Mouse (Mus musculus) left cerebral cortex, postnatal 25 days (tissue): ENCODE measurements around the gene Gal3st1. TPM values are rescaled to one million over a fixed set of nuclear protein-coding genes. Genes with fewer than 3 reads are reported as not detected.
"Not testable (repeated sequence)": the region's sequence is repeated elsewhere in the genome, so short reads cannot be mapped to it uniquely, and the experiment has no call there.

Experiments
- DNase-seq, 2 experiments: peaks; one replicate each; pipeline ENCODE4 v3.0.0; 2022; ENCODE audit warnings: low spot score in 2 of 2, mixed read lengths in 1 of 2
- intact Hi-C: fragments of 180-260 bp; cut with DNase I; formaldehyde crosslinking; loops from one replicate; pipeline ENCODE4 v1.15.1; 2025
- total RNA-seq, 2 experiments: library from RNA; stranded (reverse); gene quantifications; 2 replicates each; pipeline ENCODE4 v1.2.3; 2021

Gene Gal3st1
- total RNA-seq, 2 experiments from 2014 or later = 13.2 to 15.5 TPM

- DNase-seq = no peak
- intact Hi-C loops = no loop called here
These were observed 5.0 kb upstream of the Gal3st1 start for GRCm38 (mm10) chr11:3978421-3978820.

- no peak for DNase-seq
These were observed 1.9 kb upstream of the Gal3st1 start for GRCm38 (mm10) chr11:3981536-3981935.

GRCm38 (mm10) chr11:3982275-3983209 lies 894 bp upstream of the Gal3st1 start:
- intact Hi-C loops = no loop called here
- no peak for DNase-seq

More at GRCm38 (mm10) chr11:3981536-3981935, 1.9 kb upstream of the Gal3st1 start:
- intact Hi-C loops = no loop called here

GRCm38 (mm10) chr11:3983863-3984745 lies 668 bp downstream of the Gal3st1 start:
- DNase-seq = peak in 1 of 2 experiments; percentile 21
- intact Hi-C loops = no loop called here

- peak in 1 of 2 experiments; percentile 34 for DNase-seq
- intact Hi-C loops = no loop called here
These were observed 6.3 kb downstream of the Gal3st1 start for GRCm38 (mm10) chr11:3989748-3990147.

- DNase-seq = no peak
- intact Hi-C loops = no loop called here
These were observed 9.7 kb downstream of the Gal3st1 start for GRCm38 (mm10) chr11:3993132-3993531.

GRCm38 (mm10) chr11:3993914-3994313 lies 10.5 kb downstream of the Gal3st1 start:
- intact Hi-C loops = no loop called here
- no peak for DNase-seq

GRCm38 (mm10) chr11:3995511-3995910 lies 12.1 kb downstream of the Gal3st1 start:
- intact Hi-C loops = no loop called here

GRCm38 (mm10) chr11:3996840-3997239 lies 13.4 kb downstream of the Gal3st1 start:
- intact Hi-C loops = no loop called here
- DNase-seq = no peak

More at GRCm38 (mm10) chr11:3995511-3995910, 12.1 kb downstream of the Gal3st1 start:
- DNase-seq = no peak

GRCm38 (mm10) chr11:3997978-3998720 lies 14.7 kb downstream of the Gal3st1 start:
- DNase-seq = no peak
- intact Hi-C loops = no loop called here

- intact Hi-C loops = no loop called here
- no peak for DNase-seq
These were observed 16.1 kb downstream of the Gal3st1 start for GRCm38 (mm10) chr11:3999547-3999946.

GRCm38 (mm10) chr11:4001603-4002002 lies 18.2 kb downstream of the Gal3st1 start:
- peak; percentile 66 to 79 for DNase-seq
- intact Hi-C loops = loop anchor here (1.0 kb wide), 1 partner anchor 79 kb away; no protein-coding TSS in a partner anchor

GRCm38 (mm10) chr11:4005220-4005805 lies 21.9 kb downstream of the Gal3st1 start:
- intact Hi-C loops = no loop called here
- DNase-seq = no peak

- DNase-seq = no peak
- intact Hi-C loops = no loop called here
These were observed 23.0 kb downstream of the Gal3st1 start for GRCm38 (mm10) chr11:4006462-4006861.

- no peak for DNase-seq
- intact Hi-C loops = no loop called here
These were observed 29.2 kb downstream of the Gal3st1 start for GRCm38 (mm10) chr11:4012616-4013015.

GRCm38 (mm10) chr11:4015796-4016195 lies 32.4 kb downstream of the Gal3st1 start:
- intact Hi-C loops, DNase-seq: not testable (repeated sequence)

GRCm38 (mm10) chr11:4022111-4022510 lies 38.7 kb downstream of the Gal3st1 start:
- DNase-seq, intact Hi-C loops: not testable (repeated sequence)

GRCm38 (mm10) chr11:4023321-4023720 lies 39.9 kb downstream of the Gal3st1 start:
- DNase-seq = no peak
- intact Hi-C loops = no loop called here

- intact Hi-C loops = no loop called here
- no peak for DNase-seq
These were observed 43.6 kb downstream of the Gal3st1 start for GRCm38 (mm10) chr11:4027066-4027465.
